Mouse (Mus musculus) limb, embryonic 10.5 days (tissue): Measurements from ENCODE around the gene Ppm1l. TPM values are rescaled to one million over a fixed set of nuclear protein-coding genes. Genes with fewer than 3 reads are reported as not detected.

Source experiments
- DNase-seq: peaks from one replicate; pipeline ENCODE4 v3.0.0-alpha.2; 2017; ENCODE audit warnings: low spot score
- H3K27ac ChIP-seq: fragments of 300-500 bp; sonication (generic); 2 replicates; pipeline ENCODE4 v1.5.1; 2016; ENCODE audit warnings: mild to moderate bottlenecking
- H3K27me3 ChIP-seq: fragments of 300-500 bp; sonication (generic); 2 replicates; pipeline ENCODE4 v1.6.1; 2016; ENCODE audit warnings: low read depth, mild to moderate bottlenecking; ENCODE audit not compliant: poor library complexity, severe bottlenecking
- H3K36me3 ChIP-seq: fragments of 300-500 bp; sonication (generic); 2 replicates; pipeline ENCODE4 v1.6.1; 2016; ENCODE audit warnings: mild to moderate bottlenecking, moderate library complexity
- H3K4me1 ChIP-seq: fragments of 300-500 bp; sonication (generic); 2 replicates; pipeline ENCODE4 v1.6.1; 2016
- H3K4me3 ChIP-seq: fragments of 300-500 bp; sonication (generic); 2 replicates; pipeline ENCODE4 v1.5.1; 2016; ENCODE audit warnings: mild to moderate bottlenecking, moderate library complexity
- H3K9me3 ChIP-seq: fragments of 300-500 bp; sonication (generic); replicated peaks from 2 replicates; pipeline ENCODE4 v1.6.1; 2016; ENCODE audit warnings: mild to moderate bottlenecking
- WGBS: fragments of 180-500 bp; shearing (Covaris S2); methylation state at CpG from one replicate; pipeline ENCODE4 v1.1.7; 2016; 5-methylcytosine and 5-hydroxymethylcytosine counted together
- polyA plus RNA-seq: library from polyadenylated mRNA; unstranded; fragments of >200 nt; fragmentation: Nextera tagmentation; extraction: Ambion mirVana; gene quantifications from 2 replicates; pipeline ENCODE4 v1.2.1, GENCODE M21; 2016

Ppm1l gene
- polyA plus RNA-seq, 1 experiment from 2014 or later, result 9.5 TPM

DNA sequence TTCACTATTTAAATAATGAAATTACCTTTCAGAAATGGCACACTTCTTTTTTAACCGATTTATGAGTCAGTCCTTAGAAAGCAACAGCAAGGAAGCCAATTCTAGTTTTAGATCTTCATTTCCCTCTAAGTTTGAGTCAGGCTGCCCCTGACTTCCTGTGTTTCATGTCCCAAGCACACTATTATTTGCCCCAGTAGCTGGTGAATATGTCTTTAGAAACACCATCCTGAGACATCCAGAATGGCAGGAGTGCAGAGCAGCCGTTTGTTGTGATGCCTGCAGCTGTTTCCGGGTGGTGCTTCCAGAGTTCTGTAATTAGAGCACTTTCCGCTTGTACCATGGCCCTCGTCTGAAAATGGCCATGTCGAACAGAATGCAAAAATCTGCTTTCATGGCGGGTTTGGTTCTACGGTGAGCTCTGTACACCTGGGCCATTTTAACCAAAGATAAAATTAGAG, 208.4 kb downstream of the Ppm1l start:
- H3K4me1 ChIP-seq, result peaks cover 17% of the 10 kb centered on the region
- H3K9me3 ChIP-seq, result no peaks in the 10 kb centered on the region
- no peaks in the 10 kb centered on the region for H3K36me3 ChIP-seq
- no peaks in the 10 kb centered on the region for H3K27me3 ChIP-seq
- H3K4me3 ChIP-seq, result no peak overlapping the region
- H3K27ac ChIP-seq, result no peak overlapping the region
- no peak for DNase-seq
- 76% methylated on average over 8 of the region's 8 CpGs for WGBS

DNA sequence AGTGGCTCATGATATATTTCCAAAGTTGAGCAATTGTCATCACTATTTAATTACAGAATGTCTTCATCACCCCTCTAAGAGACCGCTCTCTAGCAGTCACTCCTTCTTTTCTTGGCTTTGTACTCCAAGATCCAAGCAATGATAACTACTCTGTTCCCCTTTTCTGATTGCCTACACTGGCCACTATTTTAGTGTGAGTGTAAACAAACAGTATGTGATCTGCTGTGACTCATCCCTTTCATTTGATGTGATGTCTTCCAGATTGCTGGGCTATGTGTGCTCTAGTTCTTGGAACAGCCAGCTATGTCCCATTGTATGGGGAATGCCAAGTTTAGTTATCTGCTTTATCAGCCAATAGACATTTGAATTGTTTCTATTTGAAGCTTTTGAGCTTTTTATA, 210.7 kb downstream of the Ppm1l start:
- Histone ChIP-seq H3K27me3 (no peaks in the 10 kb centered on the region), H3K36me3 (no peaks in the 10 kb centered on the region), H3K27ac (no peak overlapping the region), H3K4me3 (no peak overlapping the region), H3K4me1 (peaks cover 9% of the 10 kb centered on the region; the same call in 1 of the 2 replicates), H3K9me3 (no peaks in the 10 kb centered on the region)
- WGBS, result 83% methylated on average over 1 of the region's 1 CpGs
- no peak for DNase-seq

DNA sequence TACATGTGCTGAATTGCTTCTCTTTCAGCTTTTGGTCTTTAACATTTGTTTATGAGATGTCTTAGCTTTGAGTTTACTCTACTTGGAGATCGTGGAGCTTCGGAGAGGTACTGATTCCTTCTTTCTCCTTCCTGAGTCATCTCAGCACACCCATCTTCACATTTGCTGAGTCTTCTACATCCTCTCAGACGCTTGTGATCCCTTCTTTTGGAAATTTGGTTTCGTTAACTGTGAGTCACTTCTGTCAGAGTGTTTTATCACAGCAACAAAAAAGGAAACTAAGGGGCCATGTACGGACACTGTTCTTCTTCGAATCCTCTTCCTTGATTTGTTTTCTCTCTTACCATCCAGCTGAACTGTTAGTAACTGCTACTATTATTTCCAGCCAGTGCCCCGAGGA, 212.9 kb downstream of the Ppm1l start:
- no peak for DNase-seq
- WGBS, result 82% methylated on average over 7 of the region's 7 CpGs
- Histone ChIP-seq H3K4me1 (peaks cover 5% of the 10 kb centered on the region; the same call in 1 of the 2 replicates), H3K36me3 (no peaks in the 10 kb centered on the region), H3K9me3 (no peaks in the 10 kb centered on the region), H3K4me3 (no peak overlapping the region), H3K27ac (no peak overlapping the region), H3K27me3 (no peaks in the 10 kb centered on the region)

DNA sequence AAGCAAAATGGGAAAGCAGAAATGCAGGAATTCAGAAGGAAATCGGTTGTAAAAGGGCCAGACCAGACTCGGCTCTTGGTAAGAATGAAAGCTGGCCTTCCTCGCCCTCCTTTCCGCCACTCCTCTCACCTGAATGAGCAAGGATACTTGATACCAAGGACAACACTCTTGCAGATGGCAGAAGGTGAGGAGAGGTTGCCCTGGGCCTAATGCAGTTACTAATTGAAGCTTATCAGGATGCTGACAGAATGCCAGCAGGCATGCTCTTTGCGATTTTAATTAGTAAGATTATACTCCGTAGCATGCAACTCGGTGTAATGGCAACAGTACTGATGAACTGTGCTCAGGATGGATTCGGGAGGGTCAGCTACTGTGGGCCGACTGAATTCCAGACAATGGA, 214.8 kb downstream of the Ppm1l start:
- Histone ChIP-seq H3K4me1 (peaks cover 6% of the 10 kb centered on the region; the same call in 1 of the 2 replicates), H3K27me3 (no peaks in the 10 kb centered on the region), H3K27ac (no peak overlapping the region), H3K36me3 (no peaks in the 10 kb centered on the region), H3K4me3 (no peak overlapping the region), H3K9me3 (no peaks in the 10 kb centered on the region)
- 86% methylated on average over 9 of the region's 9 CpGs for WGBS
- no peak for DNase-seq

DNA sequence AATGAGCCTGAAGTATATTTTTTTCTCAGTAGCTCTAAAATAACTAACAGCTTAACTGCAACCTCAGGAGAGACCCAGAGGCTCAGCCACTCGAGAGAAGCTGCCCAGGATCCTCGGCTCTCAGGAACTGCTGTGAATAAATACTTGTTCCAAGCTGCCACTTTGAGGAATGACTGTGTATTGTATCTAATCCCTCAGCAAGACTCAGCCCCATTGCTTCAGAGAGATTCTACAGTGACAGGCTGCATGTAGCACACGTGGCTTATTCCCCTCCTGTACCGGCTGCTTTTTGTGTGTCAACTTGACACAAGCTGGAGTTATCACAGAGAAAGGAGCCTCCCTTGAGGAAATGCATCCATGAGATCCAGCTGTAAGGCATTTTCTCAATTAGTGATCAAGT, 216.0 kb downstream of the Ppm1l start:
- H3K36me3 ChIP-seq, result no peaks in the 10 kb centered on the region
- H3K4me3 ChIP-seq, result no peak overlapping the region
- H3K4me1 ChIP-seq, result peaks cover 12% of the 10 kb centered on the region; the same call in 1 of the 2 replicates
- no peak overlapping the region for H3K27ac ChIP-seq
- no peaks in the 10 kb centered on the region for H3K9me3 ChIP-seq
- WGBS, result 79% methylated on average over 4 of the region's 4 CpGs
- no peaks in the 10 kb centered on the region for H3K27me3 ChIP-seq
- no peak for DNase-seq

DNA sequence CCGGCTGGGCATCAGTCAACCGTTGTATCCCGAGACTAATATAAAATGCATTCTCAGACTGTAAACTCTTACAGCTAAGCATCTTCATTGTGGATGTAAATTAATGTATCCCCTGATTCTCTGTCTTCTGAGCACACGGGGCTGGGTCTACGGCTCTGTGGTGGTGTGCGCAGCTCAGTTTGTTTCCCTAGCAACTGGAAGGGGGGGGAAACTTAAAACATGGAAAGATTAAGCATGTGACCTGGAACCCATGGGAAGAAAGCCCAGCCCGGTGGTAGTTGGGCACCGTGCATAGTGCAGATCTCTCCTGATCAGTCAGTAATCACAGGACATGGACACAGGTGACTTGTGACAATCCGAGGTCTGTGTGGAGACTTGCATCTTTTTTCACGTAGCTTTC, 218.8 kb downstream of the Ppm1l start:
- no peaks in the 10 kb centered on the region for H3K36me3 ChIP-seq
- H3K27ac ChIP-seq, result no peak overlapping the region
- no peak overlapping the region for H3K4me3 ChIP-seq
- H3K9me3 ChIP-seq, result no peaks in the 10 kb centered on the region
- no peaks in the 10 kb centered on the region for H3K27me3 ChIP-seq
- WGBS, result 93% methylated on average over 10 of the region's 10 CpGs
- H3K4me1 ChIP-seq, result peaks cover 12% of the 10 kb centered on the region; the same call in 1 of the 2 replicates
- no peak for DNase-seq

DNA sequence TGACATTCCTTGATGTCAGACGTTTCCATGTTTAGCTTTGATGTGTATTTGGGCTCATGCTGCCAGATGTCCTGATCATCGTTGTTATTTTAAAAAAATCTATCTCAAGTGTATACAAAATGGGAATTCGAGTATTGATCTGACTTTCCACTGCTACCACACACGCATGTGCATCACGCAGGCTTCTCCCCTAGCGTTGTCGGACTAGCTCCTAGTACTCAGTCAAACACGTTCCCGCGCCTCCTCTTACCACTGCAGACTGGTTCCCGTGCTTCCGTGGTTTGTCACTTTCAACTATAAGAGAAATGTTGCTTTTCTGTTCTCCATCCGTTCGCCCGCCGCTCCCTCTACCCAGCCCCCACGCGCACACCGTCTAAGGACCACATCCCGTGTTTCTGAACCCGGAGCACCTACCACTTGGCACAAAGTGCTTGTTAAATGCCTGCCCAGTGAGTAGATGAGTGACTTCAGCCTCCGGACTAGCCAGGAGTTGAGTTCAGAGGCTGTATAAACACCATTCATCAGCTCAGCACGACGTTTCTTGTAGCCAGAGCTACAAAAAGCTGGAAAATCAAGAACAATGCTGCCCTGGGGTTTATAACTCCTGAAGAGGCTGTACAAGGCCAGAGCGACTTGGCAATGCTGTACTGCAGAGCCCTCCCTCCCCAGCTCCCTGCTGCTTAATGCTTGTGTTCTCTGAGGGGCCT, 219.4 kb downstream of the Ppm1l start:
- Histone ChIP-seq H3K27ac (no peak overlapping the region; the same call in 1 of the 2 replicates), H3K4me3 (no peak overlapping the region), H3K36me3 (no peaks in the 10 kb centered on the region), H3K27me3 (no peaks in the 10 kb centered on the region), H3K9me3 (no peaks in the 10 kb centered on the region), H3K4me1 (peaks cover 12% of the 10 kb centered on the region; the same call in 1 of the 2 replicates)
- DNase-seq, result no peak
- 79% methylated on average over 25 of the region's 25 CpGs for WGBS

DNA sequence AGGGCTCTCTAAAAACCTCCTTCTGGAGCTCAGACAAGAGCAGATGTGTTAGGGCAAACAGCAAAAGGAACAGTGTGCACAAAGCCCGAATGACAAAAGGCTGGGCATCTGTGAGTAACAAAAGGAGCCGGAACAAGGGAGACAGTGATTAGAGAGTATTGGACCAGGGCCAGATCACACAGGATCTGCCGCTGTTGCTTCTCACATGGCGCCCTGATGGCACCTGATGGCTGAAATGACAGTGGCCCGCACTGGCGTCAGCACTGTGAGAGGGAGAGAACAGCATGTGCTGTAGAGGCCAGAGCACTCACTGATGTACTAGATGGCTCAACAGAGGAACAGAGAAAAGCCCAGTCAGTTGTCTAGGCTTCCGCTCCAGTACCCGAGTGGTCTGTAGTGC, 226.3 kb downstream of the Ppm1l start:
- DNase-seq, result no peak
- Histone ChIP-seq H3K4me3 (no peak overlapping the region), H3K4me1 (no peaks in the 10 kb centered on the region), H3K9me3 (no peaks in the 10 kb centered on the region), H3K36me3 (no peaks in the 10 kb centered on the region), H3K27ac (no peak overlapping the region), H3K27me3 (no peaks in the 10 kb centered on the region)
- WGBS, result 91% methylated on average over 8 of the region's 8 CpGs

DNA sequence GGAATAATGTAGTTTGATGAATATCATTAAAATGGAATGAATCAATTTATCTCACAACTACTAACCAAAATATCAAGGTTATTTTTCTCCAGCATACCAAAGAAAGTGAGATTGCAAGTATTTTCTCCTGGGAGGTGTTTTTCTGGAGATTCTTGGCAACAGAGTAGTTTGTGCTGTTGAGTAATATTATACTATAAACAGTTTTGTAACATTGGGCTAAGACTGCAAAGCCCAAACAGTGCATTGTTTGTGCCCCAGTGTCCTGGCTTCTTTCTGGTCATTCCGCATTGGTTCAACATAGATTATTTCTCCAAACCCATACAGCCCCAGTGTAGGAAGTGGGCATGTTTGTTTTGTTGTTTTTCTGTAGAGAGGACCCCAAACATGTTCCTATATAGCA, 227.1 kb downstream of the Ppm1l start:
- no peak for DNase-seq
- Histone ChIP-seq H3K27ac (no peak overlapping the region), H3K4me1 (no peaks in the 10 kb centered on the region), H3K36me3 (no peaks in the 10 kb centered on the region), H3K27me3 (no peaks in the 10 kb centered on the region), H3K9me3 (no peaks in the 10 kb centered on the region), H3K4me3 (no peak overlapping the region)
- WGBS, result 92% methylated on average over 1 of the region's 1 CpGs

DNA sequence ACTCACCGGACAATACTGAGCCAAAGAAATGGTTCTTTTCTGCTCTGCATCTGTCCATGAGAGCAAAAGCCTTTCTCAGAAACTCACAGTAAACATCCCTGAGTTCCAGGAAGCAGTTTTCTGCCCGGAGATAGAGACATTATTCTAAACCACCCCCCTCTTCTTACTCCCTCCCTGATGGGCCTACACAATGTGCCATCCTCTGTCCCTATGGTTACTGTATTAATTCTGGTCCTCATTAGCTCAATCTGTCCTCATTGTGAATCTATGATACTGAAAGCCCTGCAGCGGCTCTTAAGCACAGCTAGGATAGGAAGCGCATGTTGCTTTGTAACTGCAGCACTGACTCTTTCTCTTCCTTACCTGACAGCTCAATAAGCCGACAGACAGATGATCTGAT, 228.4 kb downstream of the Ppm1l start:
- Histone ChIP-seq H3K4me3 (no peak overlapping the region), H3K9me3 (no peaks in the 10 kb centered on the region), H3K4me1 (no peaks in the 10 kb centered on the region), H3K36me3 (no peaks in the 10 kb centered on the region), H3K27ac (no peak overlapping the region), H3K27me3 (no peaks in the 10 kb centered on the region)
- 89% methylated on average over 5 of the region's 5 CpGs for WGBS
- no peak for DNase-seq

DNA sequence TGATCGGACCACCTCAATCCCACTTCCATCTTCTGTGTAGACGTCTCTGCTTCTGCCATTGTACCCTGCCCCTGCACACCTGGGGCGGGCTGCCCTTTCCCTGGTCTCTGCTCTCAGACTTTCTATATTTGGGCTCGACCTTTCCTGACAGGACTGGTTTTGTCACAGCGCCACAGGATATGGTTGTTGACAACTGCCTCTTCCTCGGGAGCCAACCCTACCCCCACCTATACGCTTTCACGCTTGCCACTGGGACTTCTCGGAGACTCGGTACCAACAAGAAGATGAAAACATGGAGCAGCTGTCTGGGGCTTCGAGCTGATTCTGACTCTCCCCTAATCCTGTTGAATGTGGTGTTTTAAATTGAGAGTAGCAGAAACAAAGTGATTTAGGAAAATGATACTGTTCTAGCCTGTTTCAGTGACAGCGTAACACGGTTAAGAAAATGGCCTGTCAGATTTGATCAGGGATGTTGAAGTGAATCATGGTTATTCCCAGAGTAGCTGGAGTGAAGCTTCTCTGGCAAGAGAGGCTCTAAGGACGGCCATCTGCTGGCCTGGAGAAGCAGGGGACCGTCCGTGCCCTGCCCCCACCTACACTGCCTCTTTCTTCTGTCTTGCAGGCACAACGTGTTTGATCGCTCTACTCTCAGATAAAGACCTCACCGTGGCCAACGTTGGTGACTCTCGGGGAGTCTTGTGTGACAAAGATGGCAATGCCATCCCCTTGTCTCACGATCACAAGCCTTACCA, 232.2 kb downstream of the Ppm1l start:
- DNase-seq, result no peak
- H3K27ac ChIP-seq, result no peak overlapping the region
- no peaks in the 10 kb centered on the region for H3K9me3 ChIP-seq
- H3K27me3 ChIP-seq, result no peaks in the 10 kb centered on the region
- H3K36me3 ChIP-seq, result peaks cover 2% of the 10 kb centered on the region; the same call in 1 of the 2 replicates
- 88% methylated on average over 22 of the region's 22 CpGs for WGBS
- no peaks in the 10 kb centered on the region for H3K4me1 ChIP-seq
- no peak overlapping the region for H3K4me3 ChIP-seq

DNA sequence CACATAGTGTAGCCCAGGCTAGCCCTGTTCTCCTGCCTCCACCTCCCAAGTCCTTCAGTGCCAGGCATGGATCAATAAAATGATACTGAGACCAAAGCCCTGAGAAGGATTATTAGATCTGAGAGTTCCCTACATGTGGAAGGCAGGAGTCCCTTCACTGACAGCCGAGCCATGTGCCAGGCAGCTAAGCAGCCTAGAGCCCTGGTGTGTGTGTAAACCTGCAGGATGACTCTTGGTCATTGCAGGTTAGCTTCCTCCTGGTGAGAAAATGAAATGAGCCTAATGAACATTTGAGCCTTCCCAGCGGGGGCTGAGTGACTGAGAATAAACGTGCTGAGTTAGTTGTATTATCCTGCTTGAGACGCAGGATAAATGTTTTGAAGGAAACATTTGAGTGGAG, 232.9 kb downstream of the Ppm1l start:
- Histone ChIP-seq H3K36me3 (peaks cover 2% of the 10 kb centered on the region; the same call in 1 of the 2 replicates), H3K27ac (no peak overlapping the region), H3K4me1 (no peaks in the 10 kb centered on the region), H3K4me3 (no peak overlapping the region), H3K9me3 (no peaks in the 10 kb centered on the region), H3K27me3 (no peaks in the 10 kb centered on the region)
- WGBS, result 87% methylated on average over 4 of the region's 4 CpGs
- no peak for DNase-seq

DNA sequence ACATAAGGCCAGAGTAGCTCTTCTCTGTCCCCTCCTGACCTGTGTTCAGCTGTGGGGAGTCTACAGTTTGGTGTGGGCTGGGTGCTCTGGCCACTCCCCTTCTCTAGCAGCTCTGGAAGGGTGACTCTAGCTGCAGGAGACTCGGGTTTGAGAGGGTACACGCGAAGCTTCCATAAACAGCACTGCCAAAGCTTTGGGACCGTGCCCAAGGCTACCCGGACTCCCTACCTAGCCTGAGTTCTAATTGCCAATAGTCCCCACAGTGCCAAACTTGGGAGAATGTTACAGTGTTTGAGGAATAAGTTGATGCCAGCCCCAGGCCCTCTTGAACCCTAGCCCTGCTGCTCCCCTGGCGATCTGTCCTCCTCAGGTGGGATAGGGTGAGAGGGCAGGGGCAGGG, 238.8 kb downstream of the Ppm1l start:
- Histone ChIP-seq H3K9me3 (no peaks in the 10 kb centered on the region), H3K4me1 (peaks cover 13% of the 10 kb centered on the region), H3K4me3 (no peak overlapping the region), H3K36me3 (peaks cover 2% of the 10 kb centered on the region; the same call in 1 of the 2 replicates), H3K27ac (no peak overlapping the region), H3K27me3 (no peaks in the 10 kb centered on the region)
- no peak for DNase-seq
- WGBS, result 92% methylated on average over 6 of the region's 6 CpGs
